Mouse (Mus musculus): ENCODE measurements around the gene Supt6.

DNA sequence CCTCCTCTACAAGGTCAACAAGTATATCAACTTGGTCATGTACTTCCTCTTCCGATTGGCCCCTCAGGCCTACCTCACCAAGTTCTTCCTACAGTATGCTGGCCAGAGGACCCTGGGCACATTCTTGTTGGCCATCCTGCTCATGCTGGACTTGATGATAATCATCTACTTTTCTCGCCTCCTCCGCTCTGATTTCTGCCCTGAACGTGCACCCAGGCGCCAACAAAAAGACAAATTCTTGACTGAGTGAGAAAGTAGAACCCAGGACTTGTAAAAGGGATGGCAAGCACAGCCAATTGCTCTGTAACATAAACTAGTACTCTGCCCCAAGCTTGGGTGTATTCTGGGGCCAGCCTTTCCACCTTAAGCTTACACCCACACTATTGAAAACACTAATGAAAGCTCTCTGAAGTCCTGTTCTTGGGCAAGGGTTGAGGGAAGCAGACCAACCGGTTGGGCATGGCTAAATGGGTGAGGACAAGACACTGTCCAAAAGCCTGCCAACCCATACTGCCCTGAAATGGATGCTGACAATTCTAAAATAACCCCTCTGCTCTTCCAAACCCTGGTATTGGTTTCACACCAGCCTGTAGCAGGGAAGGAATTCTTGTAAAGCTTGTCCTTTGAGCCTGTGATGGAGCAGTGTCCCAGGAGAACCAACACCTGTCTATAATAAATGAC, 65.6 kb downstream of the Supt6 start:
- no peak for TF ChIP-seq CTCF (IDR thresholded peaks at IDR 0.05)
- TF ChIP-seq EP300 (IDR thresholded peaks at IDR 0.05), result no peak
